Mouse (Mus musculus): ENCODE data around the gene Gm5678.

Gm5678 gene

GRCm38 (mm10) chr16:93627761-93628400 is at the start of gene Gm5678:
Gm5678 (plus strand) TSS chr16:93628097.
- no peak for DNase-seq (ENCODE audit: extremely low spot score, low spot score)

- no peak for DNase-seq (ENCODE audit: extremely low spot score, low spot score)
These were observed 49.4 kb upstream of the Gm5678 start for GRCm38 (mm10) chr16:93578346-93579005.

GRCm38 (mm10) chr16:93581125-93581524 is 46.8 kb upstream of the Gm5678 start:
- no peak for DNase-seq (ENCODE audit: extremely low spot score, low spot score)

- no peak for DNase-seq (ENCODE audit: extremely low spot score, low spot score)
These were observed 42.8 kb upstream of the Gm5678 start for GRCm38 (mm10) chr16:93584976-93585702.

- no peak for DNase-seq (ENCODE audit: extremely low spot score, low spot score)
These were observed 42.1 kb upstream of the Gm5678 start for GRCm38 (mm10) chr16:93585703-93586205.

- DNase-seq (ENCODE audit: extremely low spot score, low spot score): no peak
These were observed 41.5 kb upstream of the Gm5678 start for GRCm38 (mm10) chr16:93586382-93586781.

GRCm38 (mm10) chr16:93588281-93588680 is 39.6 kb upstream of the Gm5678 start:
- no peak for DNase-seq (ENCODE audit: extremely low spot score, low spot score)

GRCm38 (mm10) chr16:93590915-93591314 is 37.0 kb upstream of the Gm5678 start:
- no peak for DNase-seq (ENCODE audit: extremely low spot score, low spot score)

- DNase-seq (ENCODE audit: extremely low spot score, low spot score): no peak
These were observed 36.2 kb upstream of the Gm5678 start for GRCm38 (mm10) chr16:93591450-93592430.

GRCm38 (mm10) chr16:93592711-93593110 is 35.2 kb upstream of the Gm5678 start:
- DNase-seq (ENCODE audit: extremely low spot score, low spot score): no peak

GRCm38 (mm10) chr16:93593406-93593805 is 34.5 kb upstream of the Gm5678 start:
- no peak for DNase-seq (ENCODE audit: extremely low spot score, low spot score)

GRCm38 (mm10) chr16:93594448-93594847 is 33.4 kb upstream of the Gm5678 start:
- no peak for DNase-seq (ENCODE audit: extremely low spot score, low spot score)

GRCm38 (mm10) chr16:93595766-93596165 is 32.1 kb upstream of the Gm5678 start:
- no peak for DNase-seq (ENCODE audit: extremely low spot score, low spot score)

- DNase-seq (ENCODE audit: extremely low spot score, low spot score): no peak
These were observed 31.1 kb upstream of the Gm5678 start for GRCm38 (mm10) chr16:93596807-93597206.

GRCm38 (mm10) chr16:93597551-93597950 is 30.3 kb upstream of the Gm5678 start:
- no peak for DNase-seq (ENCODE audit: extremely low spot score, low spot score)

GRCm38 (mm10) chr16:93599461-93599860 is 28.4 kb upstream of the Gm5678 start:
- DNase-seq (ENCODE audit: extremely low spot score, low spot score): no peak

GRCm38 (mm10) chr16:93603439-93604212 is 24.3 kb upstream of the Gm5678 start, which contains the start of gene Setd4:
Setd4 (minus strand) TSS chr16:93604063.
- DNase-seq (ENCODE audit: extremely low spot score, low spot score): peak; percentile 95

- peak; percentile 30 for DNase-seq (ENCODE audit: extremely low spot score, low spot score)
These were observed 23.4 kb upstream of the Gm5678 start for GRCm38 (mm10) chr16:93604481-93604969.

- DNase-seq (ENCODE audit: extremely low spot score, low spot score): no peak
These were observed 22.3 kb upstream of the Gm5678 start, which contains the start of gene Cbr1 for GRCm38 (mm10) chr16:93605553-93605952. Cbr1 (plus strand) TSS chr16:93605853.

- DNase-seq (ENCODE audit: extremely low spot score, low spot score): no peak
These were observed 21.8 kb upstream of the Gm5678 start for GRCm38 (mm10) chr16:93606146-93606545.

Measured in neural tube, embryonic 10.5 days (tissue).